In genomic region chr16:92336280-92336679, GRCm38 (mm10) we compare ENCODE assay signal across 8 mouse cellular contexts. TPM values are rescaled to one million over a fixed set of nuclear protein-coding genes. Genes with fewer than 3 reads are reported as not detected.
DNase-seq lines count a peak whose midpoint lies in the region; ATAC-seq lines count a peak whose summit lies in the region.

No protein-coding gene starts in this region.

- no peak overlapping the region for H3K27ac ChIP-seq in forebrain, embryonic 11.5 days (ENCODE audit: low read depth, low read length)
- H3K27ac ChIP-seq in hindbrain, embryonic 14.5 days: no peak overlapping the region

- no peak overlapping the region for H3K4me2 ChIP-seq in forebrain, embryonic 11.5 days (ENCODE audit: low read depth, low read length, severe bottlenecking)
- H3K4me2 ChIP-seq in hindbrain, embryonic 14.5 days (replicated peaks): no peak overlapping the region

- H3K9me3 ChIP-seq in forebrain, embryonic 11.5 days (ENCODE audit: control insufficient read depth, low read length): no peaks in the 10 kb centered on the region
- no peaks in the 10 kb centered on the region for H3K9me3 ChIP-seq in hindbrain, embryonic 14.5 days (ENCODE audit: control insufficient read depth, low read length)
- H3K9me3 ChIP-seq in megakaryocyte, embryonic 14.5 days: no peaks in the 10 kb centered on the region

- H3K9ac ChIP-seq in forebrain, embryonic 11.5 days (ENCODE audit: low read length): no peak overlapping the region
- no peak overlapping the region for H3K9ac ChIP-seq in hindbrain, embryonic 14.5 days

- no peaks in the 10 kb centered on the region for H3K27me3 ChIP-seq in forebrain, embryonic 11.5 days (ENCODE audit: control insufficient read depth, insufficient read depth, low read length)
- H3K27me3 ChIP-seq in hindbrain, embryonic 14.5 days (ENCODE audit: control insufficient read depth, insufficient read depth, low read length): no peaks in the 10 kb centered on the region
- peaks cover 53% of the 10 kb centered on the region for H3K27me3 ChIP-seq in megakaryocyte, embryonic 14.5 days (replicated peaks)

- no peaks in the 10 kb centered on the region for H3K36me3 ChIP-seq in forebrain, embryonic 11.5 days (ENCODE audit: control insufficient read depth, insufficient read depth, low read length)
- H3K36me3 ChIP-seq in hindbrain, embryonic 14.5 days (replicated peaks; ENCODE audit: control insufficient read depth, insufficient read depth): no peaks in the 10 kb centered on the region
- H3K36me3 ChIP-seq in megakaryocyte, embryonic 14.5 days (replicated peaks; ENCODE audit: low read length): no peaks in the 10 kb centered on the region

- DNase-seq in NIH3T3 (ENCODE audit: low read depth): peak; percentile 78
- DNase-seq in c-Kit-positive CD71-positive TER-119-negative erythroid progenitor cells, embryonic 14.5 days (ENCODE audit: low read depth): peak; percentile 56
- DNase-seq in forebrain, embryonic 11.5 days (ENCODE audit: low spot score): peak; percentile 87
- DNase-seq in hindbrain, embryonic 14.5 days (ENCODE audit: low spot score): peak; percentile 87
- peak; percentile 56 to 78 for DNase-seq in layer of hippocampus, postnatal 14 days (ENCODE audit: low spot score in 2 of 2)
- DNase-seq in right cerebral cortex, postnatal 25 days: peak; percentile 73
- DNase-seq in urinary bladder, postnatal 4 days (ENCODE audit: low spot score in 2 of 2): peak; percentile 66 to 81

- H3K4me1 ChIP-seq in forebrain, embryonic 11.5 days (replicated peaks; ENCODE audit: control insufficient read depth, insufficient read depth, low read length): peaks cover 6% of the 10 kb centered on the region; the same call in 1 of the 2 replicates
- peaks cover 4% of the 10 kb centered on the region; the same call in 1 of the 2 replicates for H3K4me1 ChIP-seq in hindbrain, embryonic 14.5 days (replicated peaks; ENCODE audit: control insufficient read depth, insufficient read depth, low read length)
- H3K4me1 ChIP-seq in megakaryocyte, embryonic 14.5 days: peaks cover 21% of the 10 kb centered on the region

- peak; percentile 53; the same call in 1 of the 2 replicates for ATAC-seq in forebrain, embryonic 11.5 days (replicated peaks; ENCODE audit: low FRiP score)
- peak; percentile 69; the same call in 1 of the 2 replicates for ATAC-seq in hindbrain, embryonic 14.5 days (ENCODE audit: low FRiP score)

- 6% methylated on average over 9 of the region's 9 CpGs for WGBS in forebrain, embryonic 11.5 days
- 5% methylated on average over 9 of the region's 9 CpGs for WGBS in hindbrain, embryonic 14.5 days

- no peak overlapping the region for H3K4me3 ChIP-seq in forebrain, embryonic 11.5 days (ENCODE audit: low read depth, low read length)
- no peak overlapping the region for H3K4me3 ChIP-seq in hindbrain, embryonic 14.5 days (replicated peaks; ENCODE audit: low read length)
- H3K4me3 ChIP-seq in megakaryocyte, embryonic 14.5 days (replicated peaks): peak overlapping the region; percentile 5

RNA-seq across cellular contexts. Expression of gene Fam243, which starts 15.0 kb away (rescaled TPM):
- polyA plus RNA-seq in forebrain, embryonic 11.5 days (2014; fragmentation: Nextera tagmentation; extraction: Ambion mirVana): not detected in 2 replicates
- polyA plus RNA-seq in hindbrain, embryonic 14.5 days (2014; fragmentation: Nextera tagmentation; extraction: Ambion mirVana): 0.17 and 0.20 TPM in 2 replicates
- total RNA-seq in layer of hippocampus, postnatal 14 days (2021): not detected
- polyA plus RNA-seq in megakaryocyte, embryonic 14.5 days (2012; ENCODE audit: insufficient read depth, low replicate concordance): not detected in 2 replicates

RNA-seq across cellular contexts. Expression of gene Kcne1, which starts 23.0 kb away (rescaled TPM):
- polyA plus RNA-seq in forebrain, embryonic 11.5 days (2014; fragmentation: Nextera tagmentation; extraction: Ambion mirVana): 0.29 TPM in 1 of 2 replicates, not detected in the other
- 0.23 TPM in 1 of 2 replicates, not detected in the other for polyA plus RNA-seq in hindbrain, embryonic 14.5 days (2014; fragmentation: Nextera tagmentation; extraction: Ambion mirVana)
- total RNA-seq in layer of hippocampus, postnatal 14 days (2021): not detected
- polyA plus RNA-seq in megakaryocyte, embryonic 14.5 days (2012; ENCODE audit: insufficient read depth, low replicate concordance): 0.02 TPM in 1 of 2 replicates, not detected in the other

RNA-seq across cellular contexts. Expression of gene Smim11, which starts 35.2 kb away (rescaled TPM):
- polyA plus RNA-seq in forebrain, embryonic 11.5 days (2014; fragmentation: Nextera tagmentation; extraction: Ambion mirVana): 115 and 123 TPM in 2 replicates
- polyA plus RNA-seq in hindbrain, embryonic 14.5 days (2014; fragmentation: Nextera tagmentation; extraction: Ambion mirVana): 63.8 and 66.1 TPM in 2 replicates
- total RNA-seq in layer of hippocampus, postnatal 14 days (2021): 10 to 100 TPM; 12.9 to 17.9 TPM
- 18.6 TPM in 1 of 2 replicates, not detected in the other for polyA plus RNA-seq in megakaryocyte, embryonic 14.5 days (2012; ENCODE audit: insufficient read depth, low replicate concordance)

RNA-seq across cellular contexts. Expression of gene Kcne2, which starts 44.1 kb away (rescaled TPM):
- polyA plus RNA-seq in forebrain, embryonic 11.5 days (2014; fragmentation: Nextera tagmentation; extraction: Ambion mirVana): 0.45 TPM in 1 of 2 replicates, not detected in the other
- polyA plus RNA-seq in hindbrain, embryonic 14.5 days (2014; fragmentation: Nextera tagmentation; extraction: Ambion mirVana): 32.3 and 53.8 TPM in 2 replicates
- 1 to 10 TPM in 1 of 2 experiments, under 1 TPM in 1; 0.52 to 7.6 TPM for total RNA-seq in layer of hippocampus, postnatal 14 days (2021)
- not detected in 2 replicates for polyA plus RNA-seq in megakaryocyte, embryonic 14.5 days (2012; ENCODE audit: insufficient read depth, low replicate concordance)
